In the genomic region with DNA sequence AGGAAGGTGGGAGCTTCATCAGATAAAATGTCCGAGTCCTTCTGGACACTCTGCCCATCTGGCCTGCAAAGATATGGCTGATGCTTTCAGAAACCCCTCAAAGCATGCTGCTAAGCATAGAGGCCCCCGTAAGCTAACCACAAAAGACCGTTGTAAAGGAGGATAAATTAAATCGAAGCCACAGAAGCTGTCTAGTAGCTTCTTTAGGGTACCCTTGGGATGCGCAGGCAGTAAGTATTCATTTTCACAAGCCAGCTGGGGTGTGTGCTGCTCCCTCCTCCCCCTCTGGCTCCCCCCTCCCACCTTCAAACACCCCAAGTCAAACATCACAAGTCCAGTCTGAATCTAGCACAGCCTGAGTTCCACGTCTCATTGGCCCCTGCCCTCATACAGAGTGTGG, we compare ENCODE assay signal across 17 mouse cellular contexts. TPM values are rescaled to one million over a fixed set of nuclear protein-coding genes. Genes with fewer than 3 reads are reported as not detected.
DNase-seq lines count a peak whose midpoint lies in the region; ATAC-seq lines count a peak whose summit lies in the region.
"Had no signal": no experiment of that assay in that cellular context is flagged by ENCODE, and none has a peak within 500 bp of the region (broad histone marks: within the 10 kb centered on the region; RNA-seq: fewer than 3 reads in every experiment).

No protein-coding gene starts in this region.

- peak; percentile 38; the same call in 1 of the 2 replicates for ATAC-seq in neural tube, embryonic 11.5 days (ENCODE audit: insufficient read depth, low FRiP score, low TSS enrichment)
- peak; percentile 46; the same call in 1 of the 2 replicates for ATAC-seq in hindbrain, embryonic 13.5 days (ENCODE audit: low FRiP score)
- peak; percentile 67 for ATAC-seq in neural tube, embryonic 12.5 days (ENCODE audit: low FRiP score, low read depth)
- ATAC-seq: activated CD4-positive, CD25-positive, alpha-beta regulatory T cell, adult 4 months; forebrain, embryonic 16.5 days had no signal

- 66% methylated on average over 6 of the region's 6 CpGs for WGBS in neural tube, embryonic 11.5 days
- 64% methylated on average over 6 of the region's 6 CpGs for WGBS in hindbrain, embryonic 13.5 days
- WGBS in neural tube, embryonic 12.5 days: 46% methylated on average over 6 of the region's 6 CpGs
- WGBS in heart, embryonic 10.5 days: 81% methylated on average over 6 of the region's 6 CpGs

- no peak overlapping the region for H3K9ac ChIP-seq in neural tube, embryonic 11.5 days (ENCODE audit: low read length)
- H3K9ac ChIP-seq in hindbrain, embryonic 13.5 days: no peak overlapping the region
- H3K9ac ChIP-seq in neural tube, embryonic 12.5 days: no peak overlapping the region
- H3K9ac ChIP-seq: embryonic facial prominence, embryonic 13.5 days; forebrain, embryonic 12.5 days; heart, embryonic 12.5 days had no signal

- no peaks in the 10 kb centered on the region for H3K9me3 ChIP-seq in neural tube, embryonic 11.5 days (ENCODE audit: control insufficient read depth, low read length)
- no peaks in the 10 kb centered on the region for H3K9me3 ChIP-seq in hindbrain, embryonic 13.5 days
- no peaks in the 10 kb centered on the region for H3K9me3 ChIP-seq in neural tube, embryonic 12.5 days
- H3K9me3 ChIP-seq in heart, embryonic 10.5 days: no peaks in the 10 kb centered on the region
- H3K9me3 ChIP-seq: embryonic facial prominence, embryonic 13.5 days; forebrain, embryonic 12.5 days; heart, embryonic 12.5 days had no signal

- H3K27ac ChIP-seq in neural tube, embryonic 11.5 days (ENCODE audit: low read depth, low read length): peak overlapping the region; percentile 78
- H3K27ac ChIP-seq in hindbrain, embryonic 13.5 days: peak overlapping the region; percentile 30; the same call in 1 of the 2 replicates
- H3K27ac ChIP-seq in neural tube, embryonic 12.5 days: peak overlapping the region; percentile 59
- no peak overlapping the region for H3K27ac ChIP-seq in heart, embryonic 10.5 days
- H3K27ac ChIP-seq: embryonic facial prominence, embryonic 13.5 days; forebrain, embryonic 12.5 days had no signal

- H3K4me1 ChIP-seq in neural tube, embryonic 11.5 days (ENCODE audit: control insufficient read depth, insufficient read depth, low read length): no peaks in the 10 kb centered on the region
- peaks cover 40% of the 10 kb centered on the region for H3K4me1 ChIP-seq in hindbrain, embryonic 13.5 days (replicated peaks)
- H3K4me1 ChIP-seq in neural tube, embryonic 12.5 days: peaks cover 30% of the 10 kb centered on the region
- H3K4me1 ChIP-seq in heart, embryonic 10.5 days: no peaks in the 10 kb centered on the region
- H3K4me1 ChIP-seq: embryonic facial prominence, embryonic 13.5 days; forebrain, embryonic 12.5 days; heart, embryonic 12.5 days had no signal

- H3K4me2 ChIP-seq in neural tube, embryonic 11.5 days (ENCODE audit: low read depth): no peak overlapping the region
- no peak overlapping the region for H3K4me2 ChIP-seq in hindbrain, embryonic 13.5 days
- H3K4me2 ChIP-seq in neural tube, embryonic 12.5 days (replicated peaks): no peak overlapping the region
- H3K4me2 ChIP-seq: embryonic facial prominence, embryonic 13.5 days; forebrain, embryonic 12.5 days; heart, embryonic 12.5 days had no signal

- DNase-seq in neural tube, embryonic 11.5 days (ENCODE audit: low spot score): no peak
- no peak for DNase-seq in neural tube, embryonic 10.5 days (ENCODE audit: extremely low spot score, low spot score)
- no peak for DNase-seq in thymus, postnatal 14 days
- no peak for DNase-seq in lung, postnatal 4 days
- DNase-seq in heart, embryonic 10.5 days (ENCODE audit: low spot score): no peak
- DNase-seq: cerebellum, adult 18-20 months; cerebellum, adult 9-11 months; cerebellum, postnatal 36 days; gastrocnemius, postnatal 10 days; heart, adult 18-20 months had no signal

- H3K36me3 ChIP-seq in neural tube, embryonic 11.5 days (ENCODE audit: control insufficient read depth, insufficient read depth, low read length): no peaks in the 10 kb centered on the region
- no peaks in the 10 kb centered on the region for H3K36me3 ChIP-seq in hindbrain, embryonic 13.5 days
- no peaks in the 10 kb centered on the region for H3K36me3 ChIP-seq in neural tube, embryonic 12.5 days
- H3K36me3 ChIP-seq in heart, embryonic 10.5 days: no peaks in the 10 kb centered on the region
- H3K36me3 ChIP-seq: embryonic facial prominence, embryonic 13.5 days; forebrain, embryonic 12.5 days; heart, embryonic 12.5 days had no signal

- H3K27me3 ChIP-seq in neural tube, embryonic 11.5 days (ENCODE audit: control insufficient read depth, insufficient read depth, low read length): no peaks in the 10 kb centered on the region
- H3K27me3 ChIP-seq in hindbrain, embryonic 13.5 days: no peaks in the 10 kb centered on the region
- H3K27me3 ChIP-seq in neural tube, embryonic 12.5 days (replicated peaks): no peaks in the 10 kb centered on the region
- no peaks in the 10 kb centered on the region for H3K27me3 ChIP-seq in heart, embryonic 10.5 days (ENCODE audit: insufficient read depth, poor library complexity, severe bottlenecking)
- H3K27me3 ChIP-seq: forebrain, embryonic 12.5 days had no signal

- H3K4me3 ChIP-seq in neural tube, embryonic 11.5 days (ENCODE audit: low read depth, low read length): no peak overlapping the region
- no peak overlapping the region for H3K4me3 ChIP-seq in hindbrain, embryonic 13.5 days
- H3K4me3 ChIP-seq in neural tube, embryonic 12.5 days: no peak overlapping the region
- no peak overlapping the region for H3K4me3 ChIP-seq in heart, embryonic 10.5 days
- H3K4me3 ChIP-seq: embryonic facial prominence, embryonic 13.5 days; forebrain, embryonic 12.5 days; heart, embryonic 12.5 days had no signal

RNA-seq across cellular contexts. Expression of a gene that starts 27.1 kb away (rescaled TPM):
- 472 and 565 TPM in 2 replicates for polyA plus RNA-seq in neural tube, embryonic 11.5 days (2014; fragmentation: Nextera tagmentation; extraction: Ambion mirVana)
- polyA plus RNA-seq in hindbrain, embryonic 13.5 days (2015; fragmentation: Nextera tagmentation; extraction: Ambion mirVana): 750 and 790 TPM in 2 replicates
- 660 and 714 TPM in 2 replicates for polyA plus RNA-seq in neural tube, embryonic 12.5 days (2016; fragmentation: Nextera tagmentation; extraction: Ambion mirVana)
- 17.7 and 25.2 TPM in 2 replicates for polyA plus RNA-seq in heart, embryonic 10.5 days (2016; fragmentation: Nextera tagmentation; extraction: Ambion mirVana)

Comparison
In these comparisons a context has a peak if more than half of its experiments do, and no peak if none do; other contexts are left out.
1. RNA of a gene that starts 27.1 kb away (polyA plus RNA-seq): 750 to 790 TPM in hindbrain, embryonic 13.5 days, 660 to 714 TPM in neural tube, embryonic 12.5 days and 472 to 565 TPM in neural tube, embryonic 11.5 days; 17.7 to 25.2 TPM in heart, embryonic 10.5 days; every median in the first group is over 10 times any median in the second.
2. Peak in every context shown above with its lines, with median percentiles within 50 percentile points of each other: ATAC-seq.